Mouse (Mus musculus) MEL (cell line): ENCODE results near the gene Rpl41. TPM values are rescaled to one million over a fixed set of nuclear protein-coding genes. Genes with fewer than 3 reads are reported as not detected.
A peak's percentile ranks its signal among the peaks of the same experiment; 100 is the strongest.

Experiments used
- DNase-seq: peaks from one replicate; pipeline ENCODE4 v3.0.0; 2011; ENCODE audit warnings: low read depth, low spot score
- H3K27ac ChIP-seq: 2 replicates; pipeline ENCODE4 v1.5.1; 2012; ENCODE audit warnings: low read depth, mild to moderate bottlenecking, control low read depth, low read length, moderate library complexity; ENCODE audit not compliant: control insufficient read depth
- H3K27me3 ChIP-seq, 2 experiments: fragments of 150-350 bp in 1 of 2; sonication (generic) in 1 of 2; 2 replicates each; pipeline ENCODE4 v1.6.1; 2012; ENCODE audit warnings: low read length in 2 of 2, mild to moderate bottlenecking in 2 of 2, improper control_type of control experiment in 1 of 2, moderate library complexity in 1 of 2; ENCODE audit not compliant: insufficient read depth in 2 of 2, control insufficient read depth in 1 of 2
- H3K36me3 ChIP-seq, 2 experiments: 2 replicates each; pipeline ENCODE4 v1.6.1; 2012 to 2014; ENCODE audit warnings: low read length in 2 of 2, improper control_type of control experiment in 1 of 2, inconsistent platforms in 1 of 2, mild to moderate bottlenecking in 1 of 2; ENCODE audit not compliant: insufficient read depth in 2 of 2, control insufficient read depth in 1 of 2
- H3K4me1 ChIP-seq, 2 experiments: fragments of 150-350 bp in 1 of 2; sonication (generic) in 1 of 2; 2 replicates each; pipeline ENCODE4 v1.6.1; 2012; ENCODE audit warnings: low read length in 2 of 2, improper control_type of control experiment in 1 of 2, mild to moderate bottlenecking in 1 of 2; ENCODE audit not compliant: insufficient read depth in 2 of 2, control insufficient read depth in 1 of 2
- H3K4me3 ChIP-seq, 2 experiments: fragments of 150-350 bp in 1 of 2; sonication (generic) in 1 of 2; 2 replicates each; pipeline ENCODE4 v1.5.1; 2012; ENCODE audit warnings: low read depth in 2 of 2, low read length in 2 of 2, mild to moderate bottlenecking in 2 of 2, moderate library complexity in 2 of 2, control low read depth in 1 of 2, improper control_type of control experiment in 1 of 2; ENCODE audit not compliant: control insufficient read depth in 1 of 2, insufficient read depth in 1 of 2
- H3K79me2 ChIP-seq: 2 replicates; pipeline ENCODE4 v1.6.1; 2012; ENCODE audit warnings: mild to moderate bottlenecking, low read length, moderate library complexity; ENCODE audit not compliant: control insufficient read depth, poor library complexity, insufficient read depth
- H3K9ac ChIP-seq: 2 replicates; pipeline ENCODE4 v1.6.1; 2012; ENCODE audit warnings: low read depth, mild to moderate bottlenecking, control low read depth, low read length, moderate library complexity; ENCODE audit not compliant: control insufficient read depth, poor library complexity, severe bottlenecking
- H3K9me3 ChIP-seq: fragments of 150-350 bp; sonication (generic); replicated peaks from 2 replicates; pipeline ENCODE4 v1.6.1; 2012; ENCODE audit warnings: mild to moderate bottlenecking, low read length, improper control_type of control experiment, moderate library complexity; ENCODE audit not compliant: insufficient read depth
- CHD1 ChIP-seq: IDR thresholded peaks from 2 replicates; pipeline ENCODE4 v1.6.1; 2012; ENCODE audit warnings: low read depth, mild to moderate bottlenecking, inconsistent platforms, low read length, improper control_type of control experiment
- CHD2 ChIP-seq: IDR thresholded peaks from 2 replicates; pipeline ENCODE4 v1.6.1; 2011; ENCODE audit warnings: low read length, improper control_type of control experiment
- CTCF ChIP-seq, 3 experiments: IDR thresholded peaks in 2 of 3; conservative IDR thresholded peaks in 1 of 3; 2 replicates each; pipeline ENCODE4 v1.5.1; 2011 to 2012; ENCODE audit warnings: low read length in 3 of 3, low read depth in 2 of 3, mild to moderate bottlenecking in 2 of 3, improper control_type of control experiment in 1 of 3, inconsistent platforms in 1 of 3, mixed read lengths in 1 of 3, moderate library complexity in 1 of 3; ENCODE audit not compliant: control insufficient read depth in 1 of 3, insufficient read depth in 1 of 3, poor library complexity in 1 of 3, severe bottlenecking in 1 of 3
- EP300 ChIP-seq, 2 experiments: IDR thresholded peaks; 2 replicates each; pipeline ENCODE4 v1.6.1; 2011; ENCODE audit warnings: improper control_type of control experiment in 2 of 2, low read length in 2 of 2, low read depth in 1 of 2, mild to moderate bottlenecking in 1 of 2
- HCFC1 ChIP-seq: IDR thresholded peaks from 2 replicates; pipeline ENCODE4 v1.6.1; 2012; ENCODE audit warnings: low read depth, mild to moderate bottlenecking, inconsistent platforms, low read length, improper control_type of control experiment, moderate library complexity
- KAT2A ChIP-seq: conservative IDR thresholded peaks from 2 replicates; pipeline ENCODE4 v1.6.1; 2012; ENCODE audit warnings: low read depth, low read length, improper control_type of control experiment, inconsistent platforms
- MAFK ChIP-seq: IDR thresholded peaks from 2 replicates; pipeline ENCODE4 v1.6.1; 2011; ENCODE audit warnings: low read depth, mild to moderate bottlenecking, low read length, improper control_type of control experiment, borderline replicate concordance
- MAZ ChIP-seq: IDR thresholded peaks from 2 replicates; pipeline ENCODE4 v1.6.1; 2012; ENCODE audit warnings: low read depth, mild to moderate bottlenecking, inconsistent platforms, low read length, improper control_type of control experiment
- MEF2A ChIP-seq: IDR thresholded peaks from 2 replicates; pipeline ENCODE4 v1.6.1; 2014; ENCODE audit warnings: low read depth, mild to moderate bottlenecking, inconsistent platforms, low read length, improper control_type of control experiment; ENCODE audit not compliant: poor library complexity, insufficient replicate concordance, severe bottlenecking; ENCODE audit errors: extremely low read depth
- MXI1 ChIP-seq: IDR thresholded peaks from 2 replicates; pipeline ENCODE4 v1.6.1; 2011; ENCODE audit warnings: mild to moderate bottlenecking, low read depth, low read length, improper control_type of control experiment
- MYB ChIP-seq: IDR thresholded peaks from 2 replicates; pipeline ENCODE4 v1.6.1; 2011; ENCODE audit warnings: mild to moderate bottlenecking, low read depth, low read length, improper control_type of control experiment
- MYC ChIP-seq: IDR thresholded peaks from 2 replicates; pipeline ENCODE4 v1.6.1; 2011; ENCODE audit warnings: low read depth, mild to moderate bottlenecking, low read length, improper control_type of control experiment, moderate library complexity
- NELFE ChIP-seq: IDR thresholded peaks from 2 replicates; pipeline ENCODE4 v1.6.1; 2011; ENCODE audit warnings: low read depth, low read length, improper control_type of control experiment
- POLR2A ChIP-seq, 2 experiments: IDR thresholded peaks; 2 replicates each; pipeline ENCODE4 v1.6.1; 2011 to 2012; ENCODE audit warnings: low read length in 2 of 2, mild to moderate bottlenecking in 2 of 2, control low read depth in 1 of 2, improper control_type of control experiment in 1 of 2, low read depth in 1 of 2, moderate library complexity in 1 of 2; ENCODE audit not compliant: control insufficient read depth in 1 of 2, insufficient read depth in 1 of 2, poor library complexity in 1 of 2
- RAD21 ChIP-seq: IDR thresholded peaks from 2 replicates; pipeline ENCODE4 v1.6.1; 2011; ENCODE audit warnings: mild to moderate bottlenecking, low read depth, low read length, improper control_type of control experiment
- RCOR1 ChIP-seq: IDR thresholded peaks from 2 replicates; pipeline ENCODE4 v1.6.1; 2012; ENCODE audit warnings: low read depth, mild to moderate bottlenecking, inconsistent platforms, low read length, improper control_type of control experiment
- SIN3A ChIP-seq: IDR thresholded peaks from 2 replicates; pipeline ENCODE4 v1.6.1; 2012; ENCODE audit warnings: low read length, improper control_type of control experiment, inconsistent platforms
- TCF12 ChIP-seq: IDR thresholded peaks from 2 replicates; pipeline ENCODE4 v1.6.1; 2014; ENCODE audit warnings: low read depth, mild to moderate bottlenecking, inconsistent platforms, low read length, improper control_type of control experiment, moderate library complexity
- USF1 ChIP-seq: IDR thresholded peaks from 2 replicates; pipeline ENCODE4 v1.6.1; 2014; ENCODE audit warnings: low read depth, mild to moderate bottlenecking, inconsistent platforms, low read length, improper control_type of control experiment, moderate library complexity
- ZKSCAN1 ChIP-seq: IDR thresholded peaks from 2 replicates; pipeline ENCODE4 v1.6.1; 2012; ENCODE audit warnings: low read depth, mild to moderate bottlenecking, inconsistent platforms, low read length, improper control_type of control experiment, moderate library complexity
- ZMIZ1 ChIP-seq: IDR thresholded peaks from 2 replicates; pipeline ENCODE4 v1.6.1; 2012; ENCODE audit warnings: low read depth, mild to moderate bottlenecking, inconsistent platforms, low read length, improper control_type of control experiment, moderate library complexity
- polyA plus RNA-seq, 2 experiments: library from polyadenylated mRNA; stranded (reverse) in 1 of 2; unstranded in 1 of 2; fragments of >175 nt in 1 of 2; fragments of >200 nt in 1 of 2; gene quantifications; 2 replicates each; pipeline versions ENCODE4 v1.2.1 to v1.2.4; 2012; ENCODE audit warnings: low replicate concordance in 2 of 2, low read depth in 1 of 2; ENCODE audit not compliant: insufficient read length in 2 of 2, insufficient read depth in 1 of 2, missing spikeins in 1 of 2
- total RNA-seq: library from RNA; depleted of rRNA; stranded (reverse); fragments of 300-350 nt; gene quantifications from 2 replicates; pipeline ENCODE4 v1.2.3, GENCODE M21; 2012

Rpl41 gene
- total and polyA plus RNA-seq, 3 experiments: 274 to 10,905 (median 6,931) TPM

DNA sequence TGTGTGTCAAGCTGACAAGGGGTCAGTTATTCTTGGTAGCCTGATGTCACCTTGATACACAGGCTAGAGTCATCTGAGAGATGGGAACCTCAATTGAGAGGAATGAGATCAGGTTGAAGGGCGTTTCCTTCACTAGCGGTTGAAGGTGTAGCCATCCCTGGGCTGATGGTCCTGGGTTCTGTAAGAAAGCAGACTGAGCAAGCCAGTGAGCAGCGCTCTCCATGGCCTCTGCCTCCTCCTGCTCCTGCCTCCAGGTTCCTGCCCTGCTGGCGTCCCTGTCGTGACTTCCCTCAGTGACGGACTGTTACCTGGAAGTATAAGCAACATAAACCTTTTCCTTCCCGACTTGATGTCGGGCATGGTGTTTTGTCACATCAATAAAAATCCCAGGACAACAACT, 45.6 kb downstream of the Rpl41 start:
- Histone ChIP-seq H3K27me3 (no peaks in the 10 kb centered on the region), H3K36me3 (peaks cover 0 to 20% of the 10 kb centered on the region in 2 experiments; a peak in 2 of 4 replicates), H3K79me2 (no peaks in the 10 kb centered on the region; the same call in 1 of the 2 replicates), H3K4me1 (peaks cover 11 to 21% of the 10 kb centered on the region in 2 experiments), H3K9ac (no peak overlapping the region), H3K4me3 (no peak overlapping the region), H3K9me3 (no peaks in the 10 kb centered on the region), H3K27ac (peak overlapping the region; percentile 78)
- no peak for DNase-seq
- TF ChIP-seq MAFK: no peak
- no peak for TF ChIP-seq SIN3A
- TF ChIP-seq CHD1: no peak

DNA sequence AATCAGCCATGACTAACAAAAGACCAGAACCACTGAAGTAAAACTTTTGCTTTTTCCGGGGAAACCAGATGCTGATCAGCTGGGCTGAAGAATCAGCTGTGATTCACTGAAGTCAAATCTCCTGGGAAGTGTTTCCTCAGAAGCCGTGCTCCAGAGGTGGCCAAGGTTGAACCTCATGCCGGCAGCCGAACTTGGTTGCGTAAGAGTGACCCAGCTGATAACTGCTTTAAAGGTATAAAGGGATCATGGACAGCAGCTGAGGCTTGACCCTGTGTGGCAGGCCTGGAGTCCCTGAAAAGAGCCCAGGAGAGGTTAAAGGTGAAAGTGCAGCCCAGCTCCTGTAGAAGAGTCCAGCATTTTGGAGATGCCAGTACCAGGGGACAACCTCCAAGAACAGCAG, 46.8 kb downstream of the Rpl41 start:
- Histone ChIP-seq H3K9ac (no peak overlapping the region), H3K4me1 (peaks cover 16 to 26% of the 10 kb centered on the region in 2 experiments), H3K27ac (no peak overlapping the region), H3K9me3 (no peaks in the 10 kb centered on the region), H3K36me3 (peaks cover 0 to 26% of the 10 kb centered on the region in 2 experiments; a peak in 2 of 4 replicates), H3K27me3 (no peaks in the 10 kb centered on the region), H3K4me3 (no peak overlapping the region), H3K79me2 (no peaks in the 10 kb centered on the region; the same call in 1 of the 2 replicates)
- no peak for TF ChIP-seq MEF2A
- DNase-seq: no peak

DNA sequence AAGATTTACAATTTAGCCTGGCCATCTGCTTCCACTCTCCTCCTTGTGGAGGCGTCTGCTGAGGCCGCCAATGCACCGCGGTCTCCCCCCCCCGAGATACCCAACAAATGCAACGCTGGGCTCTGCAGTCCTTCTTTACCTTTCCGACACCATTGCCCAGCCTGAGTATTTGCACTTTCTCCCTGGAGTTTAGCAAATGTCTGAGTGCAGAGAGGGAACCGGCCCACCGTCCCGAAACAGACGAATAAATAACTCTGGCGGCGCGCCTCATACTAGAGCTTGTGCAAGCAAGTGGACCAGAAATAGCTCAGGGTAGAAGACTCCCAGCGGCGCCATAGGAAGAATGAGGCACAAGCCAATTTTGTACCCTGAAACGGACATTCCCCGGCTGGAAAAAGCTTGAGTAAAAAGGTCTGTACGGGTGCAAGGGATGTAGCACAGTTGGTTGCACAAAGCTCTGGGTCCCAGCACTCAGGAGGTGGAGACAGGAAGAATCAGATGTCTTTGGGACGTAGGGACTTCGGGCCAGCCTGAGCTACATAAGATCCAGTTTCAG, 49.9 kb downstream of the Rpl41 start:
- peaks cover 11% of the 10 kb centered on the region for H3K79me2 ChIP-seq
- H3K4me1 ChIP-seq: peaks cover 19 to 33% of the 10 kb centered on the region in 2 experiments
- peak; percentile 80 for DNase-seq

More for the DNA sequence above, 49.9 kb downstream of the Rpl41 start:
- Histone ChIP-seq H3K27me3 (no peaks in the 10 kb centered on the region), H3K27ac (peak overlapping the region; percentile 82), H3K9ac (peak overlapping the region; percentile 76), H3K9me3 (no peaks in the 10 kb centered on the region), H3K36me3 (peaks cover 0 to 26% of the 10 kb centered on the region in 2 experiments; a peak in 2 of 4 replicates), H3K4me3 (peak overlapping the region; percentile 54 to 73)
- peak; percentile 11 to 45; a peak in 1 of 4 replicates for TF ChIP-seq EP300 (IDR thresholded peaks at IDR 0.05; ENCODE audit: low read depth in 1 of 2, low read length in 2 of 2)
- TF ChIP-seq SIN3A: peak; percentile 89
- 0 out of 2 replicates have a peak, but pooled peaks have one; percentile 34 for TF ChIP-seq MYB
- TF ChIP-seq RAD21: no peak
- peak; percentile 81 for TF ChIP-seq MAZ
- no peak for TF ChIP-seq ZKSCAN1
- TF ChIP-seq ZMIZ1: peak; percentile 66; the same call in 1 of the 2 replicates
- TF ChIP-seq RCOR1: 0 out of 2 replicates have a peak, but pooled peaks have one; percentile 24
- no peak for TF ChIP-seq MYC
- peak; percentile 55; the same call in 1 of the 2 replicates for TF ChIP-seq MXI1
- peak; percentile 13; the same call in 1 of the 2 replicates for TF ChIP-seq TCF12
- TF ChIP-seq MEF2A: no peak
- TF ChIP-seq CTCF (IDR thresholded peaks at IDR 0.05 in 2 of 3, conservative IDR thresholded peaks at IDR 0.05 in 1 of 3; ENCODE audit: control insufficient read depth in 1 of 3, insufficient read depth in 1 of 3, low read depth in 2 of 3, low read length in 3 of 3, poor library complexity in 1 of 3, severe bottlenecking in 1 of 3): 0 out of 6 replicates have a peak, but pooled peaks of 1 of the 3 experiments have one; percentile 7
- TF ChIP-seq HCFC1: 0 out of 2 replicates have a peak, but pooled peaks have one; percentile 41
- TF ChIP-seq KAT2A: no peak
- peak; percentile 41 to 50; a peak in 2 of 4 replicates for TF ChIP-seq POLR2A (IDR thresholded peaks at IDR 0.05; ENCODE audit: control insufficient read depth in 1 of 2, insufficient read depth in 1 of 2, low read depth in 1 of 2, low read length in 2 of 2, poor library complexity in 1 of 2)
- peak; percentile 60 for TF ChIP-seq NELFE
- no peak for TF ChIP-seq USF1
- TF ChIP-seq CHD2: no peak
